Comparison of ENCODE assay signal across 8 mouse cellular contexts in genomic region chr15:84697611-84698011, GRCm38 (mm10). TPM values are rescaled to one million over a fixed set of nuclear protein-coding genes. Genes with fewer than 3 reads are reported as not detected.
DNase-seq lines count a peak whose midpoint lies in the region; ATAC-seq and TF ChIP-seq lines count a peak whose summit lies in the region.

No protein-coding gene starts in this region.

- TF ChIP-seq CTCF in heart, adult 2 months (IDR thresholded peaks at IDR 0.05) = peak; percentile 11; the same call in 1 of the 2 replicates

- ATAC-seq in kidney, embryonic 14.5 days (ENCODE audit: low FRiP score, low TSS enrichment) = no peak
- peak; percentile 63; the same call in 1 of the 2 replicates for ATAC-seq in neural tube, embryonic 15.5 days (ENCODE audit: low FRiP score)
- no peak for ATAC-seq in forebrain, embryonic 11.5 days (replicated peaks; ENCODE audit: low FRiP score)

- no peaks in the 10 kb centered on the region for H3K9me3 ChIP-seq in kidney, embryonic 14.5 days (ENCODE audit: control insufficient read depth, low read length)
- no peaks in the 10 kb centered on the region for H3K9me3 ChIP-seq in neural tube, embryonic 15.5 days (replicated peaks)
- H3K9me3 ChIP-seq in forebrain, embryonic 11.5 days (ENCODE audit: control insufficient read depth, low read length) = no peaks in the 10 kb centered on the region

- no peak overlapping the region for H3K4me2 ChIP-seq in kidney, embryonic 14.5 days (replicated peaks; ENCODE audit: low read depth, low read length)
- no peak overlapping the region for H3K4me2 ChIP-seq in neural tube, embryonic 15.5 days
- H3K4me2 ChIP-seq in forebrain, embryonic 11.5 days (ENCODE audit: low read depth, low read length, severe bottlenecking) = no peak overlapping the region

- no peaks in the 10 kb centered on the region for H3K27me3 ChIP-seq in kidney, embryonic 14.5 days (ENCODE audit: control insufficient read depth, insufficient read depth, low read length)
- no peaks in the 10 kb centered on the region for H3K27me3 ChIP-seq in heart, adult 2 months (ENCODE audit: control insufficient read depth, insufficient read depth, low read length)
- H3K27me3 ChIP-seq in neural tube, embryonic 15.5 days (replicated peaks) = no peaks in the 10 kb centered on the region
- H3K27me3 ChIP-seq in forebrain, embryonic 11.5 days (ENCODE audit: control insufficient read depth, insufficient read depth, low read length) = no peaks in the 10 kb centered on the region

- 79% methylated on average over 11 of the region's 11 CpGs for WGBS in kidney, embryonic 14.5 days
- 27% methylated on average over 11 of the region's 11 CpGs for WGBS in heart, adult 2 months
- WGBS in neural tube, embryonic 15.5 days = 64% methylated on average over 11 of the region's 11 CpGs
- WGBS in forebrain, embryonic 11.5 days = 73% methylated on average over 11 of the region's 11 CpGs

- TF ChIP-seq EP300 in heart, adult 2 months (IDR thresholded peaks at IDR 0.05; ENCODE audit: insufficient read depth, low read depth, low read length) = 0 out of 2 replicates have a peak, but pooled peaks have one; percentile 19

- H3K36me3 ChIP-seq in kidney, embryonic 14.5 days (ENCODE audit: control insufficient read depth, insufficient read depth, low read length) = peaks cover 68% of the 10 kb centered on the region
- H3K36me3 ChIP-seq in heart, adult 2 months (ENCODE audit: control insufficient read depth, insufficient read depth, low read length) = no peaks in the 10 kb centered on the region
- peaks cover 37% of the 10 kb centered on the region for H3K36me3 ChIP-seq in neural tube, embryonic 15.5 days
- no peaks in the 10 kb centered on the region for H3K36me3 ChIP-seq in forebrain, embryonic 11.5 days (ENCODE audit: control insufficient read depth, insufficient read depth, low read length)

- no peak overlapping the region for H3K4me3 ChIP-seq in kidney, embryonic 14.5 days (ENCODE audit: low read length)
- H3K4me3 ChIP-seq in heart, adult 2 months = no peak overlapping the region
- no peak overlapping the region for H3K4me3 ChIP-seq in neural tube, embryonic 15.5 days (replicated peaks)
- no peak overlapping the region for H3K4me3 ChIP-seq in forebrain, embryonic 11.5 days (ENCODE audit: low read depth, low read length)

- no peak for TF ChIP-seq POLR2A in heart, adult 2 months (IDR thresholded peaks at IDR 0.05; ENCODE audit: insufficient read depth, low read depth, low read length)

- no peak overlapping the region for H3K27ac ChIP-seq in kidney, embryonic 14.5 days (ENCODE audit: low read depth, low read length)
- peak overlapping the region; percentile 67 for H3K27ac ChIP-seq in heart, adult 2 months
- peak overlapping the region; percentile 67 for H3K27ac ChIP-seq in neural tube, embryonic 15.5 days (replicated peaks)
- no peak overlapping the region for H3K27ac ChIP-seq in forebrain, embryonic 11.5 days (ENCODE audit: low read depth, low read length)

- no peak overlapping the region for H3K9ac ChIP-seq in kidney, embryonic 14.5 days (ENCODE audit: low read depth, low read length)
- H3K9ac ChIP-seq in heart, adult 2 months (ENCODE audit: low read depth, low read length) = 0 out of 2 replicates have a peak overlapping the region, but pooled peaks have one; percentile 22
- H3K9ac ChIP-seq in neural tube, embryonic 15.5 days (replicated peaks) = no peak overlapping the region
- no peak overlapping the region for H3K9ac ChIP-seq in forebrain, embryonic 11.5 days (ENCODE audit: low read length)

- intact Hi-C loops in heart, adult 2 months (cut with DNase I) = no loop called here

- no peaks in the 10 kb centered on the region for H3K79me2 ChIP-seq in heart, adult 2 months (replicated peaks; ENCODE audit: control insufficient read depth, insufficient read depth, low read length)

- DNase-seq in kidney, adult 9 months = peak; percentile 56
- peak; percentile 27 to 55 for DNase-seq in cerebellum, postnatal 25 days
- DNase-seq in heart, adult 2 months = peak; percentile 76 to 81
- DNase-seq in layer of hippocampus, adult 9-11 months = peak; percentile 70
- DNase-seq in MN1 (ENCODE audit: low spot score) = no peak
- DNase-seq in forebrain, embryonic 11.5 days (ENCODE audit: low spot score) = no peak

- H3K4me1 ChIP-seq in kidney, embryonic 14.5 days (ENCODE audit: control insufficient read depth, insufficient read depth, low read length) = 0 out of 2 replicates have a peak, but pooled peaks cover 10% of the 10 kb centered on the region
- peaks cover 11% of the 10 kb centered on the region for H3K4me1 ChIP-seq in heart, adult 2 months (ENCODE audit: control insufficient read depth, insufficient read depth, low read length)
- H3K4me1 ChIP-seq in neural tube, embryonic 15.5 days = peaks cover 11% of the 10 kb centered on the region; the same call in 1 of the 2 replicates
- H3K4me1 ChIP-seq in forebrain, embryonic 11.5 days (replicated peaks; ENCODE audit: control insufficient read depth, insufficient read depth, low read length) = no peaks in the 10 kb centered on the region

RNA-seq across cellular contexts. Expression of gene Arhgap8, which starts 22.2 kb away (rescaled TPM):
- 8.7 and 10.2 TPM in 2 replicates for polyA plus RNA-seq in kidney, embryonic 14.5 days (2014; fragmentation: Nextera tagmentation; extraction: Ambion mirVana)
- 1 to 10 TPM in 1 of 2 experiments, under 1 TPM in 1; 0.70 to 1.5 TPM for total RNA-seq in heart, adult 2 months (2021)
- polyA plus RNA-seq in heart, adult 2 months (2012; rRNA removed) = 1.7 and 1.9 TPM in 2 replicates
- polyA plus RNA-seq in neural tube, embryonic 15.5 days (2015; fragmentation: Nextera tagmentation; extraction: Ambion mirVana) = 2.0 and 10.0 TPM in 2 replicates
- polyA plus RNA-seq in forebrain, embryonic 11.5 days (2014; fragmentation: Nextera tagmentation; extraction: Ambion mirVana) = 1.1 and 1.7 TPM in 2 replicates

RNA-seq across cellular contexts. Expression of gene Prr5, which starts 28.2 kb away (rescaled TPM):
- 27.2 and 34.8 TPM in 2 replicates for polyA plus RNA-seq in kidney, embryonic 14.5 days (2014; fragmentation: Nextera tagmentation; extraction: Ambion mirVana)
- total RNA-seq in heart, adult 2 months (2021) = 1 to 10 TPM; 2.8 to 4.9 TPM
- polyA plus RNA-seq in heart, adult 2 months (2012; rRNA removed) = 5.9 and 8.1 TPM in 2 replicates
- polyA plus RNA-seq in neural tube, embryonic 15.5 days (2015; fragmentation: Nextera tagmentation; extraction: Ambion mirVana) = 29.3 and 33.6 TPM in 2 replicates
- 10.0 and 12.3 TPM in 2 replicates for polyA plus RNA-seq in forebrain, embryonic 11.5 days (2014; fragmentation: Nextera tagmentation; extraction: Ambion mirVana)

Comparison
In these comparisons a context has a peak if more than half of its experiments do, and no peak if none do; other contexts are left out.
1. DNase-seq: peak in kidney, adult 9 months (single experiment), cerebellum, postnatal 25 days (2 of 2), heart, adult 2 months (2 of 2) and layer of hippocampus, adult 9-11 months (single experiment); none in MN1 (single experiment) and forebrain, embryonic 11.5 days (single experiment).
2. H3K27ac ChIP-seq: peak in heart, adult 2 months (single experiment) and neural tube, embryonic 15.5 days (single experiment); none in kidney, embryonic 14.5 days (single experiment) and forebrain, embryonic 11.5 days (single experiment).